Mouse (Mus musculus) gastrocnemius, adult 8-10 months (tissue): ENCODE results near the gene Socs7. TPM values are rescaled to one million over a fixed set of nuclear protein-coding genes. Genes with fewer than 3 reads are reported as not detected.

ENCODE experiments used
- DNase-seq, 2 experiments: peaks; one replicate each; pipeline ENCODE4 v3.0.0; 2022; ENCODE audit warnings: low spot score in 2 of 2
- total RNA-seq, 4 experiments: library from RNA; stranded (reverse); gene quantifications; 2 replicates each; pipeline ENCODE4 v1.2.4; 2022

Socs7 gene
- total RNA-seq, 4 experiments from 2014 or later, result 48.4 to 53.5 (median 51.7) TPM

GRCm38 (mm10) chr11:97387811-97388210 lies 25.5 kb downstream of the Socs7 start:
- DNase-seq, result no peak

GRCm38 (mm10) chr11:97389127-97389526 lies 26.8 kb downstream of the Socs7 start:
- DNase-seq, result no peak

- no peak for DNase-seq
Observed at GRCm38 (mm10) chr11:97393658-97394057, 31.3 kb downstream of the Socs7 start.

- DNase-seq, result no peak
Observed at GRCm38 (mm10) chr11:97394146-97394545, 31.8 kb downstream of the Socs7 start.

GRCm38 (mm10) chr11:97398506-97398905 lies 36.2 kb downstream of the Socs7 start:
- DNase-seq, result no peak

GRCm38 (mm10) chr11:97399958-97400710 lies 37.8 kb downstream of the Socs7 start:
- peak; percentile 71 to 77 for DNase-seq

GRCm38 (mm10) chr11:97401082-97401481 lies 38.7 kb downstream of the Socs7 start:
- DNase-seq, result no peak

GRCm38 (mm10) chr11:97401686-97402435 lies 39.5 kb downstream of the Socs7 start:
- no peak for DNase-seq

- no peak for DNase-seq
Observed at GRCm38 (mm10) chr11:97402746-97403145, 40.4 kb downstream of the Socs7 start.

- no peak for DNase-seq
Observed at GRCm38 (mm10) chr11:97403614-97404183, 41.3 kb downstream of the Socs7 start.

- no peak for DNase-seq
Observed at GRCm38 (mm10) chr11:97404184-97404760, 41.9 kb downstream of the Socs7 start.

- DNase-seq, result no peak
Observed at GRCm38 (mm10) chr11:97404761-97405190, 42.4 kb downstream of the Socs7 start.

- DNase-seq, result no peak
Observed at GRCm38 (mm10) chr11:97406094-97406951, 44.0 kb downstream of the Socs7 start.

GRCm38 (mm10) chr11:97407456-97407855 lies 45.1 kb downstream of the Socs7 start:
- no peak for DNase-seq

GRCm38 (mm10) chr11:97408171-97408570 lies 45.8 kb downstream of the Socs7 start:
- peak; percentile 76 to 83 for DNase-seq

GRCm38 (mm10) chr11:97410958-97411357 lies 48.6 kb downstream of the Socs7 start:
- DNase-seq, result no peak

- no peak for DNase-seq
Observed at GRCm38 (mm10) chr11:97412117-97412516, 49.8 kb downstream of the Socs7 start.

- DNase-seq, result no peak
Observed at GRCm38 (mm10) chr11:97412808-97413347, 50.5 kb downstream of the Socs7 start.

- no peak for DNase-seq
Observed at GRCm38 (mm10) chr11:97415330-97415711, 53.0 kb downstream of the Socs7 start, which contains the start of gene Arhgap23. Gene Arhgap23 (plus strand): TSS chr11:97415533.
